Mouse (Mus musculus): ENCODE measurements at regions not wholly inside any gene's neighbourhood (a gene's known extent, or its start where the extent isn't known, plus 50 kb on each side); places are given as distances from the start of the nearest gene placed in this dataset.

GRCm38 (mm10) chr10:122230746-122231145, 133.6 kb upstream of the Rxylt1 start:
- Histone ChIP-seq H3K4me3 (ENCODE audit: insufficient read depth, low read depth, low read length) (no peak overlapping the region), H3K4me1 (ENCODE audit: control insufficient read depth, insufficient read depth, low read length) (no peaks in the 10 kb centered on the region), H3K27ac (replicated peaks; ENCODE audit: insufficient read depth, low read depth, low read length) (no peak overlapping the region), H3K36me3 (ENCODE audit: control insufficient read depth, insufficient read depth, low read length) (no peaks in the 10 kb centered on the region), H3K27me3 (ENCODE audit: control insufficient read depth, insufficient read depth, low read length) (no peaks in the 10 kb centered on the region), H3K79me2 (ENCODE audit: control insufficient read depth, insufficient read depth, low read length) (no peaks in the 10 kb centered on the region), H3K9ac (ENCODE audit: low read depth, low read length) (no peak overlapping the region)
- DNase-seq (ENCODE audit: extremely low read depth, low read depth, low spot score): peak; percentile 17
- 47% methylated on average over 11 of the region's 11 CpGs for WGBS
- TF ChIP-seq CTCF (IDR thresholded peaks at IDR 0.05; ENCODE audit: low read depth, low read length) (no peak), POLR2A (IDR thresholded peaks at IDR 0.05; ENCODE audit: extremely low read depth, insufficient read depth, low read length) (no peak)

- TF ChIP-seq CTCF (IDR thresholded peaks at IDR 0.05; ENCODE audit: low read depth, low read length) (no peak), POLR2A (IDR thresholded peaks at IDR 0.05; ENCODE audit: extremely low read depth, insufficient read depth, low read length) (no peak)
- no peak overlapping the region for H3K4me3 ChIP-seq (ENCODE audit: insufficient read depth, low read depth, low read length)
- H3K9ac ChIP-seq (ENCODE audit: low read depth, low read length): no peak overlapping the region
- no peaks in the 10 kb centered on the region for H3K36me3 ChIP-seq (ENCODE audit: control insufficient read depth, insufficient read depth, low read length)
- 98% methylated on average over 8 of the region's 8 CpGs for WGBS
- no peak overlapping the region for H3K27ac ChIP-seq (replicated peaks; ENCODE audit: insufficient read depth, low read depth, low read length)
- no peaks in the 10 kb centered on the region for H3K4me1 ChIP-seq (ENCODE audit: control insufficient read depth, insufficient read depth, low read length)
- DNase-seq (ENCODE audit: extremely low read depth, low read depth, low spot score): no peak
- H3K27me3 ChIP-seq (ENCODE audit: control insufficient read depth, insufficient read depth, low read length): no peaks in the 10 kb centered on the region
- no peaks in the 10 kb centered on the region for H3K79me2 ChIP-seq (ENCODE audit: control insufficient read depth, insufficient read depth, low read length)
Measured at GRCm38 (mm10) chr10:122225679-122226078, 128.5 kb upstream of the Rxylt1 start.

- DNase-seq (ENCODE audit: extremely low read depth, low read depth, low spot score): no peak
- WGBS: 73% methylated on average over 3 of the region's 3 CpGs
- Histone ChIP-seq H3K4me3 (ENCODE audit: insufficient read depth, low read depth, low read length) (no peak overlapping the region), H3K27me3 (ENCODE audit: control insufficient read depth, insufficient read depth, low read length) (no peaks in the 10 kb centered on the region), H3K9ac (ENCODE audit: low read depth, low read length) (no peak overlapping the region), H3K27ac (replicated peaks; ENCODE audit: insufficient read depth, low read depth, low read length) (no peak overlapping the region), H3K79me2 (ENCODE audit: control insufficient read depth, insufficient read depth, low read length) (no peaks in the 10 kb centered on the region), H3K4me1 (ENCODE audit: control insufficient read depth, insufficient read depth, low read length) (no peaks in the 10 kb centered on the region), H3K36me3 (ENCODE audit: control insufficient read depth, insufficient read depth, low read length) (no peaks in the 10 kb centered on the region)
- TF ChIP-seq POLR2A (IDR thresholded peaks at IDR 0.05; ENCODE audit: extremely low read depth, insufficient read depth, low read length) (no peak), CTCF (IDR thresholded peaks at IDR 0.05; ENCODE audit: low read depth, low read length) (no peak)
Measured at GRCm38 (mm10) chr10:122223076-122223475, 125.9 kb upstream of the Rxylt1 start.

GRCm38 (mm10) chr10:122217594-122217993, 120.4 kb upstream of the Rxylt1 start:
- WGBS: 90% methylated on average over 4 of the region's 4 CpGs
- no peak overlapping the region for H3K9ac ChIP-seq (ENCODE audit: low read depth, low read length)
- no peaks in the 10 kb centered on the region for H3K36me3 ChIP-seq (ENCODE audit: control insufficient read depth, insufficient read depth, low read length)
- no peak overlapping the region for H3K4me3 ChIP-seq (ENCODE audit: insufficient read depth, low read depth, low read length)
- H3K4me1 ChIP-seq (ENCODE audit: control insufficient read depth, insufficient read depth, low read length): no peaks in the 10 kb centered on the region
- no peak for TF ChIP-seq CTCF (IDR thresholded peaks at IDR 0.05; ENCODE audit: low read depth, low read length)
- TF ChIP-seq POLR2A (IDR thresholded peaks at IDR 0.05; ENCODE audit: extremely low read depth, insufficient read depth, low read length): no peak
- no peaks in the 10 kb centered on the region for H3K27me3 ChIP-seq (ENCODE audit: control insufficient read depth, insufficient read depth, low read length)
- no peaks in the 10 kb centered on the region for H3K79me2 ChIP-seq (ENCODE audit: control insufficient read depth, insufficient read depth, low read length)
- no peak for DNase-seq (ENCODE audit: extremely low read depth, low read depth, low spot score)
- no peak overlapping the region for H3K27ac ChIP-seq (replicated peaks; ENCODE audit: insufficient read depth, low read depth, low read length)

GRCm38 (mm10) chr10:122199791-122200190, 102.6 kb upstream of the Rxylt1 start:
- TF ChIP-seq CTCF (IDR thresholded peaks at IDR 0.05; ENCODE audit: low read depth, low read length) (no peak), POLR2A (IDR thresholded peaks at IDR 0.05; ENCODE audit: extremely low read depth, insufficient read depth, low read length) (no peak)
- Histone ChIP-seq H3K79me2 (ENCODE audit: control insufficient read depth, insufficient read depth, low read length) (no peaks in the 10 kb centered on the region), H3K4me3 (ENCODE audit: insufficient read depth, low read depth, low read length) (no peak overlapping the region), H3K4me1 (ENCODE audit: control insufficient read depth, insufficient read depth, low read length) (no peaks in the 10 kb centered on the region), H3K9ac (ENCODE audit: low read depth, low read length) (no peak overlapping the region), H3K36me3 (ENCODE audit: control insufficient read depth, insufficient read depth, low read length) (no peaks in the 10 kb centered on the region), H3K27ac (replicated peaks; ENCODE audit: insufficient read depth, low read depth, low read length) (no peak overlapping the region), H3K27me3 (ENCODE audit: control insufficient read depth, insufficient read depth, low read length) (no peaks in the 10 kb centered on the region)
- WGBS: 84% methylated on average over 4 of the region's 4 CpGs
- DNase-seq (ENCODE audit: extremely low read depth, low read depth, low spot score): no peak

- no peak overlapping the region for H3K9ac ChIP-seq (ENCODE audit: low read depth, low read length)
- H3K4me3 ChIP-seq (ENCODE audit: insufficient read depth, low read depth, low read length): no peak overlapping the region
- H3K27ac ChIP-seq (replicated peaks; ENCODE audit: insufficient read depth, low read depth, low read length): no peak overlapping the region
- no peak for TF ChIP-seq POLR2A (IDR thresholded peaks at IDR 0.05; ENCODE audit: extremely low read depth, insufficient read depth, low read length)
- TF ChIP-seq CTCF (IDR thresholded peaks at IDR 0.05; ENCODE audit: low read depth, low read length): no peak
- 82% methylated on average over 4 of the region's 4 CpGs for WGBS
- no peaks in the 10 kb centered on the region for H3K79me2 ChIP-seq (ENCODE audit: control insufficient read depth, insufficient read depth, low read length)
- no peak for DNase-seq (ENCODE audit: extremely low read depth, low read depth, low spot score)
- no peaks in the 10 kb centered on the region for H3K36me3 ChIP-seq (ENCODE audit: control insufficient read depth, insufficient read depth, low read length)
- no peaks in the 10 kb centered on the region for H3K27me3 ChIP-seq (ENCODE audit: control insufficient read depth, insufficient read depth, low read length)
- no peaks in the 10 kb centered on the region for H3K4me1 ChIP-seq (ENCODE audit: control insufficient read depth, insufficient read depth, low read length)
Measured at GRCm38 (mm10) chr10:122197703-122198102, 100.5 kb upstream of the Rxylt1 start.
